Mouse (Mus musculus): ENCODE measurements around the gene Porcn.

Gene Porcn

GRCm38 (mm10) chrX:8203105-8203504, 3.2 kb downstream of the Porcn start:
- Histone ChIP-seq H3K27me3 (ENCODE audit: insufficient read depth, low read length) (no peaks in the 10 kb centered on the region), H3K4me3 (replicated peaks; ENCODE audit: low read length) (0 out of 2 replicates have a peak overlapping the region, but pooled peaks have one; percentile 17), H3K4me1 (replicated peaks; ENCODE audit: low read depth, low read length) (peaks cover 55% of the 10 kb centered on the region), H3K36me3 (ENCODE audit: insufficient read depth, low read length) (peaks cover 73% of the 10 kb centered on the region), H3K9me3 (ENCODE audit: low read length) (no peaks in the 10 kb centered on the region)
- TF ChIP-seq POU5F1 (IDR thresholded peaks at IDR 0.05; ENCODE audit: borderline replicate concordance, low read length) (no peak), CTCF (conservative IDR thresholded peaks at IDR 0.05; ENCODE audit: low read length) (no peak), NANOG (IDR thresholded peaks at IDR 0.05; ENCODE audit: borderline replicate concordance, low read length) (no peak)

DNA sequence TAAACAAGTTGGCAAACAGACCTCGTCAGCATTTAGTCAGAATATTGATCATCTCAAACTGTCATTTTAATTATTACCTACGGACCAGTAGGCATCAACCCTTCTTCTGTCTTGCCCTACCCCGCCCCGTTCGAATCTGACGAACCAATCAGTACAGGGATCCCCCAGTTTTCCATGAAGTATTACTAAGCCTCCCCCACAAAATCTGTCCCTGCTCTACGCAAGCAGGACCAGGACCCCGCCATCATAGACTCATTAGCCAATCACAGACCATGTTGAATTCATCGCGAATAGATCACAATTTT, 13.0 kb downstream of the Porcn start, which contains the start of gene Ebp:
Gene Ebp, minus strand, starts transcription at position 94 of the 305 bp plus-strand sequence.
- Histone ChIP-seq H3K9me3 (ENCODE audit: low read length) (no peaks in the 10 kb centered on the region), H3K4me3 (replicated peaks; ENCODE audit: low read length) (peak within 1 kb of the TSS; percentile 80), H3K36me3 (ENCODE audit: insufficient read depth, low read length) (peaks cover 22% of the 10 kb centered on the region), H3K4me1 (replicated peaks; ENCODE audit: low read depth, low read length) (peaks cover 36% of the 10 kb centered on the region), H3K27me3 (ENCODE audit: insufficient read depth, low read length) (no peaks in the 10 kb centered on the region)
- TF ChIP-seq POU5F1 (IDR thresholded peaks at IDR 0.05; ENCODE audit: borderline replicate concordance, low read length) (no peak), CTCF (conservative IDR thresholded peaks at IDR 0.05; ENCODE audit: low read length) (no peak), NANOG (IDR thresholded peaks at IDR 0.05; ENCODE audit: borderline replicate concordance, low read length) (no peak)

DNA sequence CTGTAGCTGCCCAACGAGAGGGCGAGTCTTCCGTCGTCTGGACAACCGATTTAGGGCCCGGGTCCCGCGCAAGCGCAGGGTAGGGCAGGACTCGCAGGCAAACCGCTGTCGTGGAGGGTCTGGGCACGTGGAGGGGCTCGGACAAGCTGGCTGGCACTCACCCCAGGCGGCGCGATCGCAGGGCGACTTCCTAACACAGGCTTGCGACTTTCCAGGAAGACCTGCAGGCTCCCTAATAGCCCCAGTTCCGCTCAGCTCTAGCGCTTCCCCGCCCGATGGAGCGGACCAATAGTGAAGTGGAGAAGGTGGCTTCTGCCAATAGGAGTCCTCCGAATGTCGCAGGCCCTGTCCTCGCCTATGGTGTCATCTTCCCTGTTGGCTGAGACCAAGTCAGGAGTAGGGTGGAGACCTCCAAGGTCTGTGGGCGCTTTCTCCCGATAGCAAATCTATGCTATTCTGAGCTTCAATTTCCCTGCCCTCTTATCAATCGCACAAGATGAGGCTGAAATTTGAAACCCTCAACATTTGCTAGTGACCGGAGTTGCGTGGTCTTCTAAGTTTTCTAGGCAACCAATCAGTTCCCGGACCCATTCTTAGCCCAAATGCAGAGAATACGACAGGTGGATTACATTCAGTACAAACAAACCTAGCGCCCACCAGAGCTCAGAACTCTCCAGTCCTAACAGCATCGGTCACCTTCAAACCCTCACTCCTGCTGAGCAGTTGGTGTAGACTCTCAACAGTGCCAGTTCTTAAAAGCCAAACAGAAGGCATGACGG, 13.5 kb downstream of the Porcn start:
- Histone ChIP-seq H3K27me3 (ENCODE audit: insufficient read depth, low read length) (no peaks in the 10 kb centered on the region), H3K9me3 (ENCODE audit: low read length) (no peaks in the 10 kb centered on the region), H3K36me3 (ENCODE audit: insufficient read depth, low read length) (peaks cover 20% of the 10 kb centered on the region), H3K4me1 (replicated peaks; ENCODE audit: low read depth, low read length) (peaks cover 31% of the 10 kb centered on the region), H3K4me3 (replicated peaks; ENCODE audit: low read length) (peak overlapping the region; percentile 80)
- no peak for TF ChIP-seq NANOG (IDR thresholded peaks at IDR 0.05; ENCODE audit: borderline replicate concordance, low read length)
- no peak for TF ChIP-seq POU5F1 (IDR thresholded peaks at IDR 0.05; ENCODE audit: borderline replicate concordance, low read length)
- TF ChIP-seq CTCF (conservative IDR thresholded peaks at IDR 0.05; ENCODE audit: low read length) = no peak

GRCm38 (mm10) chrX:8192126-8192639, 14.1 kb downstream of the Porcn start:
- TF ChIP-seq CTCF (conservative IDR thresholded peaks at IDR 0.05; ENCODE audit: low read length) (no peak), NANOG (IDR thresholded peaks at IDR 0.05; ENCODE audit: borderline replicate concordance, low read length) (no peak), POU5F1 (IDR thresholded peaks at IDR 0.05; ENCODE audit: borderline replicate concordance, low read length) (no peak)
- peaks cover 21% of the 10 kb centered on the region for H3K36me3 ChIP-seq (ENCODE audit: insufficient read depth, low read length)

DNA sequence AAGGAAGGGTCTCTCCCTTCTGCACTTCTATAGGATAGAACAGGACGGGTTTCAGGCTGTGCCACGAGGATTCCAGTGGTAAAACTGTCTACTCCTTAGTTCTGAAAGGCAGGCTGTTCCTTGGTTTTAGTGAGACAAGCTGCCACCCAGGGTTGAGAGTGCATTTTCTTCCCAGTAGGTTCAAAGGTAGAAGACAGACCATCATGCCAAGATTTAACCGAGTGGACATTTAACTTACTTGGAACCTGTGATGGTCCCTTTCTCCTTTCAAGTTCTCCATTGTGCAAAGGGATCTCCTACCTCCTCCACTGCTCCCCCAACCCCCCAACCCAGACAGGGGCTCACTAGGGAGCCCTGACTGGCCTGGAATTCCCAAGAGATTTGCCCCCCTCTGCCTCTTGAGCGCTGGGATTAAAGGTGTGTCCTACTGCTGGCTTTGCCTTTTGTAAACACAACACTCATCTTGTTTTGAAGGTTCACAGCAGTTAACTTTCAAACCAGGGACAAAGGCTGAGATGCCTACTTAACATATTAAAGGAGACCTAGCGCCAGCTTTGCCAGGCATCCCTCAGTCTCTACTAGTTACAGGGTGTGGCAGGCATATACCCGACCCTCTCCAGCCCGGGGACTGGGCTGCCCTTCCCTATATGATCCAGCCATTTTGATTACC, 23.3 kb downstream of the Porcn start:
- no peaks in the 10 kb centered on the region for H3K9me3 ChIP-seq (ENCODE audit: low read length)

More at GRCm38 (mm10) chrX:8192126-8192639, 14.1 kb downstream of the Porcn start:
- Histone ChIP-seq H3K9me3 (ENCODE audit: low read length) (no peaks in the 10 kb centered on the region), H3K4me3 (replicated peaks; ENCODE audit: low read length) (peak overlapping the region; percentile 80), H3K27me3 (ENCODE audit: insufficient read depth, low read length) (no peaks in the 10 kb centered on the region), H3K4me1 (replicated peaks; ENCODE audit: low read depth, low read length) (peaks cover 25% of the 10 kb centered on the region)

GRCm38 (mm10) chrX:8179646-8180045, 26.7 kb downstream of the Porcn start:
- Histone ChIP-seq H3K27me3 (ENCODE audit: insufficient read depth, low read length) (no peaks in the 10 kb centered on the region), H3K4me1 (replicated peaks; ENCODE audit: low read depth, low read length) (peaks cover 55% of the 10 kb centered on the region), H3K9me3 (ENCODE audit: low read length) (no peaks in the 10 kb centered on the region), H3K36me3 (ENCODE audit: insufficient read depth, low read length) (peaks cover 3% of the 10 kb centered on the region), H3K4me3 (replicated peaks; ENCODE audit: low read length) (no peak overlapping the region)
- TF ChIP-seq NANOG (IDR thresholded peaks at IDR 0.05; ENCODE audit: borderline replicate concordance, low read length) (no peak), POU5F1 (IDR thresholded peaks at IDR 0.05; ENCODE audit: borderline replicate concordance, low read length) (no peak), CTCF (conservative IDR thresholded peaks at IDR 0.05; ENCODE audit: low read length) (no peak)

More for the DNA sequence above, 23.3 kb downstream of the Porcn start:
- TF ChIP-seq POU5F1 (IDR thresholded peaks at IDR 0.05; ENCODE audit: borderline replicate concordance, low read length) (no peak), NANOG (IDR thresholded peaks at IDR 0.05; ENCODE audit: borderline replicate concordance, low read length) (peak; percentile 72; the same call in 1 of the 2 replicates)
- Histone ChIP-seq H3K27me3 (ENCODE audit: insufficient read depth, low read length) (no peaks in the 10 kb centered on the region), H3K4me1 (replicated peaks; ENCODE audit: low read depth, low read length) (peaks cover 51% of the 10 kb centered on the region), H3K4me3 (replicated peaks; ENCODE audit: low read length) (0 out of 2 replicates have a peak overlapping the region, but pooled peaks have one; percentile 17), H3K36me3 (ENCODE audit: insufficient read depth, low read length) (peaks cover 35% of the 10 kb centered on the region)

DNA sequence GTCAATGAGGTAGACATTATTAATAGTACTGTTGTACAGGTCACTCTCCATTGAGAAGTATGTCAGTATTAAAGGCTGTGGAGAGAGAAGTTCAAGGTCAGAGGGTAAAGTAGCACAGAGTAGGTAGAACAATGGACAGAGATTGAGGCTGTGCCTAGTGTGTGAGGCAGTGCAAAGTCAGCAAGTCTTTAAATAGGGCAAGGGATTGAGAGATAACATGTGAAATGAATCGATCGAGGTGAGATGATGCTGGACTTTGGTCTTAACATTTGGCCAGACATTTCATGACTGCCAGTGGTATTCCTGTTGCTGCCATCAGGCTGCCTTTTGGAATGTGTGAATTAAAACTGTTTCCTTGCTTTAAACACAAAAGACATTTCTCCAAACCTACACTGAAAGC, 27.5 kb downstream of the Porcn start:
- Histone ChIP-seq H3K4me1 (replicated peaks; ENCODE audit: low read depth, low read length) (peaks cover 56% of the 10 kb centered on the region), H3K4me3 (replicated peaks; ENCODE audit: low read length) (no peak overlapping the region), H3K27me3 (ENCODE audit: insufficient read depth, low read length) (no peaks in the 10 kb centered on the region), H3K9me3 (ENCODE audit: low read length) (no peaks in the 10 kb centered on the region), H3K36me3 (ENCODE audit: insufficient read depth, low read length) (peaks cover 5% of the 10 kb centered on the region)
- TF ChIP-seq NANOG (IDR thresholded peaks at IDR 0.05; ENCODE audit: borderline replicate concordance, low read length) = no peak
- TF ChIP-seq CTCF (conservative IDR thresholded peaks at IDR 0.05; ENCODE audit: low read length) = no peak
- no peak for TF ChIP-seq POU5F1 (IDR thresholded peaks at IDR 0.05; ENCODE audit: borderline replicate concordance, low read length)

Measured in E14TG2a.4 (cell line).